Mouse (Mus musculus) gastrocnemius, postnatal 4 days (tissue): ENCODE results near the gene Krtap4-2. TPM values are rescaled to one million over a fixed set of nuclear protein-coding genes. Genes with fewer than 3 reads are reported as not detected.
"Not testable (repeated sequence)": the region's sequence is repeated elsewhere in the genome, so short reads cannot be mapped to it uniquely, and the experiment has no call there.

Experiments used
- DNase-seq, 2 experiments: peaks; one replicate each; pipeline ENCODE4 v3.0.0; 2021 to 2022; ENCODE audit warnings: low spot score in 2 of 2, mixed read lengths in 2 of 2
- long read RNA-seq, 2 experiments: library from polyadenylated mRNA; stranded (forward); transcript quantifications; one replicate each; pipeline ENCODE4 v2.0.0; 2021
- total RNA-seq, 2 experiments: library from RNA; stranded (reverse); gene quantifications; 2 replicates each; pipeline ENCODE4 v1.2.3; 2021

The Krtap4-2 gene
- total RNA-seq, result not detected
- long read RNA-seq, experiment 1, partial matches to known transcripts, result 0 of 1 reads
- long read RNA-seq, experiment 1, other reads (novel, unspliced or antisense), result 0 of 1 reads
- long read RNA-seq, experiment 2, result 0 reads

GRCm38 (mm10) chr11:99634653-99635134 is at the start of gene Krtap4-2:
Gene Krtap4-2 (minus strand): TSS chr11:99635084.
- DNase-seq, result no peak

GRCm38 (mm10) chr11:99683481-99683880 is 48.6 kb upstream of the Krtap4-2 start:
- DNase-seq, result no peak

- DNase-seq, result no peak
These were observed 31.0 kb upstream of the Krtap4-2 start, which contains the start of gene Krtap4-6 for GRCm38 (mm10) chr11:99665860-99666259. Gene Krtap4-6 (minus strand): TSS chr11:99665960.

- no peak for DNase-seq
These were observed 27.9 kb upstream of the Krtap4-2 start for GRCm38 (mm10) chr11:99662802-99663201.

- no peak for DNase-seq
These were observed 24.4 kb upstream of the Krtap4-2 start for GRCm38 (mm10) chr11:99659256-99659655.

GRCm38 (mm10) chr11:99658467-99659010 is 23.7 kb upstream of the Krtap4-2 start, which contains the start of gene Gm11563:
Gene Gm11563 (minus strand): TSS chr11:99658960.
- not testable (repeated sequence) for DNase-seq

GRCm38 (mm10) chr11:99657051-99657450 is 22.2 kb upstream of the Krtap4-2 start:
- no peak for DNase-seq

- no peak for DNase-seq
These were observed 15.3 kb upstream of the Krtap4-2 start, which contains the start of gene Gm11555 for GRCm38 (mm10) chr11:99650136-99650535. Gene Gm11555 (minus strand): TSS chr11:99650236.

- DNase-seq, result no peak
These were observed 11.6 kb upstream of the Krtap4-2 start for GRCm38 (mm10) chr11:99646444-99646843.

- no peak for DNase-seq
These were observed 9.5 kb upstream of the Krtap4-2 start for GRCm38 (mm10) chr11:99644351-99644750.

GRCm38 (mm10) chr11:99643635-99644139 is 8.8 kb upstream of the Krtap4-2 start, which contains the start of gene Krtap4-7:
Gene Krtap4-7 (minus strand): TSS chr11:99644089.
- not testable (repeated sequence) for DNase-seq

GRCm38 (mm10) chr11:99640926-99641325 is 6.0 kb upstream of the Krtap4-2 start:
- DNase-seq, result no peak

GRCm38 (mm10) chr11:99637086-99637485 is 2.2 kb upstream of the Krtap4-2 start:
- no peak for DNase-seq

- no peak for DNase-seq
These were observed 1.6 kb downstream of the Krtap4-2 start for GRCm38 (mm10) chr11:99633293-99633692.

GRCm38 (mm10) chr11:99630890-99631289 is 4.0 kb downstream of the Krtap4-2 start:
- no peak for DNase-seq

- DNase-seq, result no peak
These were observed 6.7 kb downstream of the Krtap4-2 start, which contains the start of gene Krtap4-1 for GRCm38 (mm10) chr11:99628138-99628537. Gene Krtap4-1 (minus strand): TSS chr11:99628238.

GRCm38 (mm10) chr11:99620335-99620734 is 14.5 kb downstream of the Krtap4-2 start, which contains the start of gene Gm11562:
Gene Gm11562 (minus strand): TSS chr11:99620435.
- DNase-seq, result no peak

GRCm38 (mm10) chr11:99614796-99615363 is 20.0 kb downstream of the Krtap4-2 start, which contains the start of gene Krtap2-4:
Gene Krtap2-4 (minus strand): TSS chr11:99614846.
- DNase-seq, result no peak

- not testable (repeated sequence) for DNase-seq
These were observed 24.8 kb downstream of the Krtap4-2 start, which contains the start of gene Gm11937 for GRCm38 (mm10) chr11:99610089-99610488. Gene Gm11937 (minus strand): TSS chr11:99610189.

GRCm38 (mm10) chr11:99609126-99609525 is 25.8 kb downstream of the Krtap4-2 start:
- DNase-seq, result no peak

- DNase-seq, result not testable (repeated sequence)
These were observed 31.7 kb downstream of the Krtap4-2 start, which contains the start of gene Gm11938 for GRCm38 (mm10) chr11:99603208-99603607. Gene Gm11938 (minus strand): TSS chr11:99603308.

GRCm38 (mm10) chr11:99597742-99598141 is 37.1 kb downstream of the Krtap4-2 start, which contains the start of gene Krtap9-3:
Gene Krtap9-3 (minus strand): TSS chr11:99598105.
- not testable (repeated sequence) for DNase-seq
